ENCODE assay signal across 8 mouse cellular contexts in genomic region chr12:111853011-111853436, GRCm38 (mm10). TPM values are rescaled to one million over a fixed set of nuclear protein-coding genes. Genes with fewer than 3 reads are reported as not detected.
A peak's percentile ranks its signal among the peaks of the same experiment; 100 is the strongest.
DNase-seq lines count a peak whose midpoint lies in the region; ATAC-seq and TF ChIP-seq lines count a peak whose summit lies in the region.

No protein-coding gene starts in this region.

- peak; percentile 24 for DNase-seq in limb, embryonic 14.5 days (ENCODE audit: low spot score)
- DNase-seq in limb, embryonic 10.5 days (ENCODE audit: low spot score), result no peak
- peak; percentile 34 for DNase-seq in kidney, adult 9 months
- DNase-seq in thymus, postnatal 0 days (ENCODE audit: low spot score), result peak; percentile 86
- no peak for DNase-seq in left cerebral cortex, adult 8-10 months (ENCODE audit: low spot score in 2 of 2)
- DNase-seq in right cerebral cortex, adult 2 months (ENCODE audit: low spot score in 2 of 2), result no peak
- no peak for DNase-seq in layer of hippocampus, postnatal 14 days (ENCODE audit: low spot score in 2 of 2)

- no peaks in the 10 kb centered on the region for H3K4me1 ChIP-seq in limb, embryonic 14.5 days (ENCODE audit: control insufficient read depth, insufficient read depth, low read length)
- H3K4me1 ChIP-seq in limb, embryonic 10.5 days, result peaks cover 3% of the 10 kb centered on the region; the same call in 1 of the 2 replicates
- peaks cover 12% of the 10 kb centered on the region for H3K4me1 ChIP-seq in embryonic facial prominence, embryonic 15.5 days

- no peaks in the 10 kb centered on the region for H3K27me3 ChIP-seq in limb, embryonic 14.5 days (ENCODE audit: control insufficient read depth, insufficient read depth, low read length)
- H3K27me3 ChIP-seq in limb, embryonic 10.5 days (ENCODE audit: low read depth, poor library complexity, severe bottlenecking), result no peaks in the 10 kb centered on the region
- no peaks in the 10 kb centered on the region for H3K27me3 ChIP-seq in embryonic facial prominence, embryonic 15.5 days

- no peak overlapping the region for H3K4me3 ChIP-seq in limb, embryonic 14.5 days (replicated peaks; ENCODE audit: low read length)
- no peak overlapping the region for H3K4me3 ChIP-seq in limb, embryonic 10.5 days
- no peak overlapping the region for H3K4me3 ChIP-seq in embryonic facial prominence, embryonic 15.5 days (replicated peaks)

- no peak overlapping the region for H3K9ac ChIP-seq in limb, embryonic 14.5 days (ENCODE audit: low read depth, low read length, severe bottlenecking)
- no peak overlapping the region for H3K9ac ChIP-seq in embryonic facial prominence, embryonic 15.5 days

- no peak for ATAC-seq in limb, embryonic 14.5 days (ENCODE audit: low FRiP score, low read depth)
- peak; percentile 51; the same call in 1 of the 2 replicates for ATAC-seq in embryonic facial prominence, embryonic 15.5 days (ENCODE audit: insufficient number of reproducible peaks, low FRiP score, low TSS enrichment, low read depth)

- H3K4me2 ChIP-seq in limb, embryonic 14.5 days (replicated peaks; ENCODE audit: low read depth, low read length, severe bottlenecking), result no peak overlapping the region
- H3K4me2 ChIP-seq in embryonic facial prominence, embryonic 15.5 days (replicated peaks), result no peak overlapping the region

- WGBS in limb, embryonic 14.5 days, result 45% methylated on average over 10 of the region's 10 CpGs
- WGBS in limb, embryonic 10.5 days, result 65% methylated on average over 10 of the region's 10 CpGs
- WGBS in embryonic facial prominence, embryonic 15.5 days, result 35% methylated on average over 10 of the region's 10 CpGs

- no peaks in the 10 kb centered on the region for H3K9me3 ChIP-seq in limb, embryonic 14.5 days (ENCODE audit: control insufficient read depth, low read length)
- no peaks in the 10 kb centered on the region for H3K9me3 ChIP-seq in limb, embryonic 10.5 days (replicated peaks)
- H3K9me3 ChIP-seq in embryonic facial prominence, embryonic 15.5 days (replicated peaks), result no peaks in the 10 kb centered on the region

- H3K36me3 ChIP-seq in limb, embryonic 14.5 days (ENCODE audit: control insufficient read depth, insufficient read depth, low read length), result peaks cover 7% of the 10 kb centered on the region; the same call in 1 of the 2 replicates
- H3K36me3 ChIP-seq in limb, embryonic 10.5 days, result no peaks in the 10 kb centered on the region
- peaks cover 20% of the 10 kb centered on the region; the same call in 1 of the 2 replicates for H3K36me3 ChIP-seq in embryonic facial prominence, embryonic 15.5 days

- H3K27ac ChIP-seq in limb, embryonic 14.5 days (replicated peaks; ENCODE audit: low read depth, low read length), result no peak overlapping the region
- no peak overlapping the region for H3K27ac ChIP-seq in limb, embryonic 10.5 days
- no peak overlapping the region for H3K27ac ChIP-seq in embryonic facial prominence, embryonic 15.5 days (replicated peaks)

- TF ChIP-seq POLR2A in limb, embryonic 14.5 days (IDR thresholded peaks at IDR 0.05; ENCODE audit: borderline replicate concordance, extremely low read depth, insufficient read depth, insufficient read length), result no peak

RNA-seq across cellular contexts. Expression of gene Zfyve21, which starts 39.1 kb away (rescaled TPM):
- polyA plus RNA-seq in limb, embryonic 14.5 days (2012; rRNA removed), result 102 and 114 TPM in 2 replicates
- polyA plus RNA-seq in limb, embryonic 14.5 days (2014; fragmentation: Nextera tagmentation; extraction: Ambion mirVana), result 110 and 119 TPM in 2 replicates
- polyA plus RNA-seq in limb, embryonic 10.5 days (2016; fragmentation: Nextera tagmentation; extraction: Ambion mirVana), result 69.8 and 75.8 TPM in 2 replicates
- polyA plus RNA-seq in embryonic facial prominence, embryonic 15.5 days (2015; fragmentation: Nextera tagmentation; extraction: Ambion mirVana), result 120 and 121 TPM in 2 replicates
- 73.7 and 76.6 TPM in 2 replicates for polyA plus RNA-seq in thymus, postnatal 0 days (2015; fragmentation: Nextera tagmentation; extraction: Ambion mirVana)
- total RNA-seq in left cerebral cortex, adult 8-10 months (2022), result 10 to 100 TPM; 20.3 to 24.5 (median 21.7) TPM
- 10 to 100 TPM; 17.3 to 20.4 TPM for total RNA-seq in layer of hippocampus, postnatal 14 days (2021)

RNA-seq across cellular contexts. Expression of gene Xrcc3, which starts 39.4 kb away (rescaled TPM):
- 26.3 and 32.9 TPM in 2 replicates for polyA plus RNA-seq in limb, embryonic 14.5 days (2012; rRNA removed)
- 10.1 and 12.4 TPM in 2 replicates for polyA plus RNA-seq in limb, embryonic 14.5 days (2014; fragmentation: Nextera tagmentation; extraction: Ambion mirVana)
- polyA plus RNA-seq in limb, embryonic 10.5 days (2016; fragmentation: Nextera tagmentation; extraction: Ambion mirVana), result 21.6 and 23.9 TPM in 2 replicates
- 9.4 and 13.5 TPM in 2 replicates for polyA plus RNA-seq in embryonic facial prominence, embryonic 15.5 days (2015; fragmentation: Nextera tagmentation; extraction: Ambion mirVana)
- 5.0 and 5.7 TPM in 2 replicates for polyA plus RNA-seq in thymus, postnatal 0 days (2015; fragmentation: Nextera tagmentation; extraction: Ambion mirVana)
- 1 to 10 TPM; 6.0 to 6.7 (median 6.4) TPM for total RNA-seq in left cerebral cortex, adult 8-10 months (2022)
- total RNA-seq in layer of hippocampus, postnatal 14 days (2021), result 1 to 10 TPM; 3.0 to 3.9 TPM

RNA-seq across cellular contexts. Expression of gene Ppp1r13b, which starts 54.9 kb away (rescaled TPM):
- polyA plus RNA-seq in limb, embryonic 14.5 days (2012; rRNA removed), result 16.8 and 18.5 TPM in 2 replicates
- 17.3 and 19.4 TPM in 2 replicates for polyA plus RNA-seq in limb, embryonic 14.5 days (2014; fragmentation: Nextera tagmentation; extraction: Ambion mirVana)
- polyA plus RNA-seq in limb, embryonic 10.5 days (2016; fragmentation: Nextera tagmentation; extraction: Ambion mirVana), result 4.8 and 6.0 TPM in 2 replicates
- 12.8 and 16.9 TPM in 2 replicates for polyA plus RNA-seq in embryonic facial prominence, embryonic 15.5 days (2015; fragmentation: Nextera tagmentation; extraction: Ambion mirVana)
- 17.0 and 18.3 TPM in 2 replicates for polyA plus RNA-seq in thymus, postnatal 0 days (2015; fragmentation: Nextera tagmentation; extraction: Ambion mirVana)
- 10 to 100 TPM; 56.1 to 61.6 (median 58.2) TPM for total RNA-seq in left cerebral cortex, adult 8-10 months (2022)
- total RNA-seq in layer of hippocampus, postnatal 14 days (2021), result 10 to 100 TPM; 79.3 to 83.0 TPM

Comparison
In these comparisons a context has a peak if more than half of its experiments do, and no peak if none do; other contexts are left out.
1. DNase-seq: peak in limb, embryonic 14.5 days (single experiment), kidney, adult 9 months (single experiment) and thymus, postnatal 0 days (single experiment); none in limb, embryonic 10.5 days (single experiment), left cerebral cortex, adult 8-10 months (0 of 2), right cerebral cortex, adult 2 months (0 of 2) and layer of hippocampus, postnatal 14 days (0 of 2).